Mouse (Mus musculus) ES-Bruce4 (cell line): ENCODE measurements at regions not wholly inside any gene's neighbourhood (a gene's known extent, or its start where the extent isn't known, plus 50 kb on each side); places are given as distances from the start of the nearest gene placed in this dataset.

ENCODE experiments used
- CTCF ChIP-seq: IDR thresholded peaks from one replicate; pipeline ENCODE4 v1.8.1; 2011; ENCODE audit warnings: low read depth, low read length
- POLR2A ChIP-seq: IDR thresholded peaks from one replicate; pipeline ENCODE4 v1.8.1; 2011; ENCODE audit warnings: low read length; ENCODE audit not compliant: insufficient read depth

DNA sequence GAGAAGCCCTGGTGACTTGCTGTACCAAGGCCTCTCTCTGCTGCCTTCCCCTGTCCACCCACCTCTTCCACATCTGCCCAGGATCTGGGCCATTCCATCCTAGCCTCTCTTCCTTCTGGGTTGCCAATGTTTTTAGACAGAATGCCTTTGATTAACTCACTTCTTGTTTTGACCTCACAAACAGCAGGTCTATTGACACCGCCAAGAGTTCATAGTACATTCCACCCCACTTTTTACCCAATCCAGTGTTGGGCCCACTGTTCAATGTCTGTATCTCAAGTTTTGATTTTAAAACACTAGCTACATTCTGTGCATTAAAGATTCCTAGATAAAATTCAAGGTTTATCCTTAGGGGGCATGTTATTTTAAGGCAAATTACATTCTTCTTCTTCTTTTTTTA is 84.7 kb upstream of the Irx5 start:
- no peak for TF ChIP-seq POLR2A
- TF ChIP-seq CTCF: no peak
